Mouse (Mus musculus) embryonic facial prominence, embryonic 12.5 days (tissue): Measurements from ENCODE around the gene Rhot2. TPM values are rescaled to one million over a fixed set of nuclear protein-coding genes. Genes with fewer than 3 reads are reported as not detected.
"Not testable (repeated sequence)": the region's sequence is repeated elsewhere in the genome, so short reads cannot be mapped to it uniquely, and the experiment has no call there.

Experiments
- ATAC-seq: fragments of 200-750 bp; cut with Nextera tagmentation; 2 replicates; pipeline ENCODE4 v1.8.0; 2017; ENCODE audit not compliant: insufficient number of reproducible peaks, insufficient read depth, low FRiP score, low TSS enrichment
- H3K27ac ChIP-seq: fragments of 300-500 bp; sonication (generic); 2 replicates; pipeline ENCODE4 v1.5.1; 2016; ENCODE audit warnings: mild to moderate bottlenecking
- H3K27me3 ChIP-seq: fragments of 300-500 bp; sonication (generic); 2 replicates; pipeline ENCODE4 v1.6.1; 2016; ENCODE audit warnings: mild to moderate bottlenecking, moderate library complexity
- H3K36me3 ChIP-seq: fragments of 300-500 bp; sonication (generic); 2 replicates; pipeline ENCODE4 v1.6.1; 2016; ENCODE audit warnings: mild to moderate bottlenecking
- H3K4me1 ChIP-seq: fragments of 300-500 bp; sonication (generic); 2 replicates; pipeline ENCODE4 v1.6.1; 2016
- H3K4me2 ChIP-seq: fragments of 300-500 bp; sonication (generic); replicated peaks from 2 replicates; pipeline ENCODE4 v1.6.1; 2016; ENCODE audit warnings: mild to moderate bottlenecking, moderate library complexity
- H3K4me3 ChIP-seq: fragments of 300-500 bp; sonication (generic); 2 replicates; pipeline ENCODE4 v1.5.1; 2016; ENCODE audit warnings: mild to moderate bottlenecking
- H3K9ac ChIP-seq: fragments of 300-500 bp; sonication (generic); 2 replicates; pipeline ENCODE4 v1.6.1; 2016; ENCODE audit warnings: mild to moderate bottlenecking, moderate library complexity
- H3K9me3 ChIP-seq: fragments of 300-500 bp; sonication (generic); 2 replicates; pipeline ENCODE4 v1.6.1; 2016; ENCODE audit warnings: mild to moderate bottlenecking, moderate library complexity
- WGBS: fragments of 180-500 bp; shearing (Covaris S2); methylation state at CpG from one replicate; pipeline ENCODE4 v1.1.7; 2016; 5-methylcytosine and 5-hydroxymethylcytosine counted together
- polyA plus RNA-seq: library from polyadenylated mRNA; unstranded; fragments of >200 nt; fragmentation: Nextera tagmentation; extraction: Ambion mirVana; gene quantifications from 2 replicates; pipeline ENCODE4 v1.2.1, GENCODE M21; 2016

Gene Rhot2
- polyA plus RNA-seq, 1 experiment from 2014 or later, result 23.0 TPM

DNA sequence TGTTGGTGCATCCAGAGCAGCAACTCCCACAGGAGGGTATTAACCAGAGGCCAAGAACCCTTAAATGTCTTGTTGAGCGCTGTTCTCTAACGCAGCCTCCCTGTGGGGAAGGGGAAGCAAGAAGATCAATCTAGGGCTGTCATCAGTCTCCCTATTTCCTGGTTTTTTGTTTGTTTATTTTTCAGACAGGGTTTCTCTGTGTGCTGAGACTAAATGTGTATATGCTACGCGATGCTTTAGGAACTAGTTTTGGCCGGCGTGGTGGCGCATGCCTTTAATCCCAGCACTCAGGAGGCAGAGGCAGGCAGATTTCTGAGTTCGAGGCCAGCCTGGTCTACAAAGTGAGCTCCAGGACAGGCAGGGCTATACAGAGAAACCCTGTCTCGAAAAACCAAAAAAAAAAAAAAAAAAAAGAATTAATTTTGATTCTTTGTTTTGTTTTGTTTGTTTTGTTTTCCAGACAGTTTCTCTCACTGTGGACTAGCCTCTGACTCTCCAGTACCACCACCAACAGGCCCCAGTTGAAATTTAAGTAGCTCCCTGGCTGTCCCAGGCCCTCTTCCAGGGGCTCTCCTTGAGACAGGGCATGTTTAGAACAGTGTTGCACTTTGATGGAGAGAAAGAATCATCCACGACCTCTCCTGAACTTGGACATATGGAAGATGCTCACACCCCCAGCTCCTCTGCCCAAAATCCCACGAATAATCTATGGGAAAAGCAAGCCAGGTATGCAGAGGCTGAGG lies 28.9 kb upstream of the Rhot2 start:
- peaks cover 10% of the 10 kb centered on the region; the same call in 1 of the 2 replicates for H3K36me3 ChIP-seq
- ATAC-seq, result no peak
- H3K27ac ChIP-seq, result no peak overlapping the region
- no peak overlapping the region for H3K4me3 ChIP-seq
- peak overlapping the region; percentile 88 for H3K4me2 ChIP-seq
- H3K9ac ChIP-seq, result no peak overlapping the region
- H3K27me3 ChIP-seq, result no peaks in the 10 kb centered on the region
- peaks cover 21% of the 10 kb centered on the region for H3K4me1 ChIP-seq
- no peaks in the 10 kb centered on the region for H3K9me3 ChIP-seq
- WGBS, result 68% methylated on average over 11 of the region's 11 CpGs

DNA sequence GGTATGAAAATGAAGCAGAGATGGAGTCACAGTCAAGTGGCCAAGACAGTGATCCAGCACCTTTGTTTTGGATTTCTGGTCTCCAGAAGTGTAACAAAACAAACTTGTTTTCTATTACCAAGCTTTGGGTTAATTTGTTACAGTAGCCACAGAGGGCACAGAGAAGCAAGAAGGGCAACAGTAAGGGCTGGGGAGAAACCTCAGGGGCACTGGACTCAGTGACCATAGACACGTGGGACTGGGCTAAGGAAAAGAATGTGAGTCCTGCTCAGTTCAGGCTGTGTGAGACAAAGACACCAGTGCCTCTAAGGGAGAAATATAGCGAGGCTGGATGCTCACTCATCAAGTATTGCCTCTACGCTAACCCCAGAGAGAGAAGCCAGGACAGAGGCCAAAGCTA lies 28.0 kb upstream of the Rhot2 start:
- no peak overlapping the region for H3K4me2 ChIP-seq
- H3K9me3 ChIP-seq, result no peaks in the 10 kb centered on the region
- no peaks in the 10 kb centered on the region for H3K27me3 ChIP-seq
- no peak overlapping the region for H3K9ac ChIP-seq
- H3K27ac ChIP-seq, result no peak overlapping the region
- 82% methylated on average over 3 of the region's 3 CpGs for WGBS
- no peak overlapping the region for H3K4me3 ChIP-seq
- H3K4me1 ChIP-seq, result peaks cover 26% of the 10 kb centered on the region
- no peak for ATAC-seq
- peaks cover 1% of the 10 kb centered on the region; the same call in 1 of the 2 replicates for H3K36me3 ChIP-seq

DNA sequence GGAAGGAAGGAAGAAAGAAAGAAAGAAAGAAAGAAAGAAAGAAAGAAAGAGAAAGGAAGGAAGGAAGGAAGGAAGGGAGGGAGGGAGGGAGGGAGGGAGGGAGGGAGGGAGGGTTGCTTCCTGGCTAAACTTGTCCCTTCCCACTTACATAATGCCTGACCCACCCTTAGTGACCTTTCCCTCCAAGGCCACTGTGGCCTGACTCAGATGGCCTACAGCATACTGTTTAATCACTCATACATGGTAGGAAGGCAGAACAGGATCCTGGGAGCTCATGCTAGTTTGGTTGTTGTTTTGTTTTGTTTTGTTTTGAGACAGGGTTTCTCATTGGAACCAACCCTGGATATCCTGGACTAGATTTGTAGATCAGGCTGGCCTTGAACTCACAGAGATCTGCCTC lies 26.9 kb upstream of the Rhot2 start:
- H3K27me3 ChIP-seq, H3K9ac ChIP-seq, H3K27ac ChIP-seq, H3K36me3 ChIP-seq, H3K9me3 ChIP-seq, H3K4me2 ChIP-seq, H3K4me3 ChIP-seq, ATAC-seq: not testable (repeated sequence)
- H3K4me1 ChIP-seq, result peaks cover 25% of the 10 kb centered on the region

DNA sequence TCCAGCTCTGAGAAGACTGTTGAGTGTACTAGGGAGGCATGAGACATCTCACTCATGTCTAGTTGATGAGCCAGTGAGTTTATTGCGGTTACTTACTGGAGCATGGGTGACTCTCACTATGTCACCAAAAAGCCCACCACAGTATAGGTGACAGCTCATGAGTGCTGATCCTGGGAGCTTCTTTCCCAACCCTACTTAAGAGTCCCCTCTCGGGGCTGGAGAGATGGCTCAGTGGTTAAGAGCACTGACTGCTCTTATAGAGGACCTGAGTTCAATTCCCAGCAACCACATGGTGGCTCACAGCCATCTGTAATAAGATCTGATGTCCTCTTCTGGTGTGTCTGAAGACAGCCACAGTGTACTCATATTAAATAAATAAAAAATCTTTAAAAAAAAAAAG lies 25.3 kb upstream of the Rhot2 start:
- WGBS, result 89% methylated on average over 2 of the region's 2 CpGs
- Histone ChIP-seq H3K27me3 (no peaks in the 10 kb centered on the region), H3K9ac (no peak overlapping the region), H3K4me1 (peaks cover 17% of the 10 kb centered on the region), H3K36me3 (no peaks in the 10 kb centered on the region), H3K4me2 (no peak overlapping the region), H3K4me3 (no peak overlapping the region), H3K9me3 (no peaks in the 10 kb centered on the region), H3K27ac (no peak overlapping the region)
- no peak for ATAC-seq

DNA sequence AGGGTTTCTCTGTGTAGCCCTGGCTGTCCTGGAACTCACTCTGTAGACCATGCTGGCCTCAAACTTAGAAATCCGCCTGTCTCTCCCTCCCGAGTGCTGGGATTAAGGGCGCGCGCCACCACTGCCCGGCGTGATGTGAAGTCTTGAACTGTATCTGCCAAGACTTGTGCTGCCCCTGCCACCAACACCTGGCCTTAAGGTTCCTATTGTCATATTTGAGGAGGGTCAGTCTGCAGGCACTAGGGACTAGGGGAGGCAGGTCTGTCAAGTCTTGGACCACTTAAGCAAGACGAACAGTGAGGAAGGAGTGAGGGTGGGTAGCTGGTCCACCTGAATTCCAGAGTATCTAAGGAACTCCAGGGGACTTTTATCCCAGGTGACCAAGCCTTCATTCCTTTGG lies 24.8 kb upstream of the Rhot2 start:
- H3K4me1 ChIP-seq, result peaks cover 17% of the 10 kb centered on the region
- ATAC-seq, result no peak
- no peak overlapping the region for H3K4me2 ChIP-seq
- H3K9ac ChIP-seq, result no peak overlapping the region
- no peaks in the 10 kb centered on the region for H3K27me3 ChIP-seq
- H3K9me3 ChIP-seq, result no peaks in the 10 kb centered on the region
- 92% methylated on average over 8 of the region's 8 CpGs for WGBS
- H3K4me3 ChIP-seq, result no peak overlapping the region
- no peak overlapping the region for H3K27ac ChIP-seq
- H3K36me3 ChIP-seq, result no peaks in the 10 kb centered on the region

DNA sequence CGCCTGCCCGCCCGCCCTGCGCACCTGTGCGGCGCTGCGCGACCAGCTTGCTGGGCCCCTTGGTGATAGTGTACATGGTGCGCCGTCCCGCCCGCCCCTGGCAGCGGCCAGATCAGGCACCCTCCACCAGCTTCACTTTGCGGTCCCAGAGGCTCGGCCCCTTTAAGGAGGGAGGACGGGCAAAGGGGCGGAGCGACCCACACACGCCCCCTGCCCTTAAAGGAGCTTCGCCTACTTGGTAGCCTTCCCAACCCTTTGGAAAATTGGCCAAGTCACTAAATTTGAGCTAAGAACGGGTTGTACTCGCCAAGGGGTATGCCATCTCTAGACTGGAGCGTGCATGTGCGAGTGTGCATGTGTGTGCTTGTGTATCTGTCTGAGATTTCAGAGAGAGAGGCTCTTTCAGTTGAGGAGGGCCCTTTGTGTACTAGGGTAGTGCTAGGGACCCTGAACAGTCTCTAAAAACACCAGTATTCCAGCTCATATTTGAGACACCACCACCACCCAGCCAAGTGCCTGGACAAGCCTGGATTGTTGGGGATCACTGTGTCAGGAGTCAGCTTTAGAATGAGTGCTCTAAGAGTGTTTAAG lies 24.0 kb upstream of the Rhot2 start, which contains the start of gene Mcrip2:
Gene Mcrip2, minus strand, starts transcription at position 164 of the 591 bp plus-strand sequence.
- Histone ChIP-seq H3K4me3 (peak within 1 kb of the TSS; percentile 67), H3K27me3 (no peaks in the 10 kb centered on the region), H3K27ac (peak within 1 kb of the TSS; percentile 33; the same call in 1 of the 2 replicates), H3K36me3 (no peaks in the 10 kb centered on the region), H3K4me1 (peaks cover 14% of the 10 kb centered on the region), H3K9me3 (no peaks in the 10 kb centered on the region), H3K9ac (peak within 1 kb of the TSS; percentile 38), H3K4me2 (peak within 1 kb of the TSS; percentile 87)
- WGBS, result under 1% methylated on average over 24 of the region's 24 CpGs
- peak; percentile 84 for ATAC-seq

DNA sequence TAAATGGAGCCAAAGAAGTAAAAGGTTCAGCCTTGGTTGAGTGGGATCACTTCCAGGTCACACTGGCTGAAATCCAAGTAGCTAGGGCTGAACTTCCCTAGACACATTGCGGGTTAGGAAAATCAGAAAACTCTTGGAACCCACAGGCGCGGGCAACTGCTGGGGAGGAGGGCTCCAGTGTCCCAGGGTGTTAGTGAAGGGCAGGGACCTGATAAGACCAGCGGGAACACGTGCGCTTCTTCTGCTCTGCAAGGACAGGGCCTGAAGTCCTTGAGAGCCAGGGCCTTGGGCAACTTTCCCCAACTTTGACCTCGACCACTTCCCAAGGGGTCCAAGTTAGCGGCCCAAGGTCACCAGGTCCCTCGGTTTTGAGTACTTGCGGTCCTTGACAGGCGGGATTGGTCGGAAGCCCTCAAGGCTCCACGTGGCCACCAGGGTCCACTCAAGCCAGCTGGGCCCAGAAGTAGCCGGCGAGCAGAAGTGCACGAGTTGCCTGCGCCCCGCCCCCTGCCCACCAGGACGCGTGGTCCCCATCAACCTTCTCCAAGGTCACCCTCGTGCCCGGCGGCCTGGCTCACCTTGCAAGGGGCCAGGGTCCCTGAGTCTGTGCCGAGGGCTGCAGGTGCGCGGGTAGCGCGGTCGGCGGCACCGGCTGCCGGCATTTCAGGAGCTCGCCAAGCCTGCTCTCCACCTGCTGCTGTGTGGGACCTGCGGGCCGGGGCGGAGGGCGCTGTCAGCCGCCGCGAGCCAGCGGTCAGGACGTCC lies 23.4 kb upstream of the Rhot2 start:
- Histone ChIP-seq H3K9ac (peak overlapping the region; percentile 38), H3K36me3 (no peaks in the 10 kb centered on the region), H3K4me3 (peak overlapping the region; percentile 67), H3K4me2 (peak overlapping the region; percentile 87), H3K9me3 (no peaks in the 10 kb centered on the region), H3K4me1 (peaks cover 14% of the 10 kb centered on the region), H3K27ac (peak overlapping the region; percentile 33; the same call in 1 of the 2 replicates), H3K27me3 (no peaks in the 10 kb centered on the region)
- WGBS, result 1% methylated on average over 42 of the region's 42 CpGs
- peak; percentile 23 for ATAC-seq

DNA sequence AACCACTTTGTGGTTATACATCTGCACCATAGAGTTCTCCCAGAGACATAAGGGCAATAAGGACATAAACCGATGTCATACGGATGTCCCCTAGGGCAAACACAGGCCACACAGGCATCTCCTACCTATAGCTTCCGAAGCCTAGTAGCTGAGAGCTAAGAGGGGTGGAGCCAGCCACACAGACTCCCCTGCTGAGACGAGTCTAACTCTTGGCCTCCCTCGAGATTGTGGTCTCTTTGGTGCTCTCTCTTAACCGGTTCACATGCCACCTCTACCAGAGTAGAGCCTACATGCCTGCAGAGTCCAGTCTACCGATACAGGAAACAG lies 22.8 kb upstream of the Rhot2 start:
- no peak overlapping the region for H3K27ac ChIP-seq
- no peaks in the 10 kb centered on the region for H3K27me3 ChIP-seq
- no peaks in the 10 kb centered on the region for H3K36me3 ChIP-seq
- H3K4me2 ChIP-seq, result peak overlapping the region; percentile 87
- peak overlapping the region; percentile 67 for H3K4me3 ChIP-seq
- 13% methylated on average over 7 of the region's 7 CpGs for WGBS
- H3K9ac ChIP-seq, result no peak overlapping the region
- H3K4me1 ChIP-seq, result peaks cover 14% of the 10 kb centered on the region
- no peaks in the 10 kb centered on the region for H3K9me3 ChIP-seq
- no peak for ATAC-seq

DNA sequence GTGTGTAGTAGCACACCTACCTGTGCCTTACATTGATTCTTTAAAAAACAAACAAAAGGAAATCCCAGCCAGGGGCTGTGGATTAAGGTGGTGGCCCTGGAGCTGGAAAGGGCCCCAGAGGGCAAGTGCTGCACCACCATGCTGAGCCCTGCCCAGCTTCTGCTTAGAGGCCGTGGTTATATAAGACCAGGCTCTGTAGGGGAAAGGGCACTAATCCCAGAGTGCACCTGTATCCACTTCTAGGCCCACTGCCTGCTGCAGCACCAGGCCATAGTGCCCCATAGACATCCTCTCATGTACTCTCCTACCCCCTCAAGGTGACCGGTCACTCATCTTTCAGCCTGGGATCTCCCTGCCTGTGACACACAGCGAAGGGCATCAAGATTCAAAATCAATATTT lies 21.5 kb upstream of the Rhot2 start:
- H3K4me2 ChIP-seq, result no peak overlapping the region

DNA sequence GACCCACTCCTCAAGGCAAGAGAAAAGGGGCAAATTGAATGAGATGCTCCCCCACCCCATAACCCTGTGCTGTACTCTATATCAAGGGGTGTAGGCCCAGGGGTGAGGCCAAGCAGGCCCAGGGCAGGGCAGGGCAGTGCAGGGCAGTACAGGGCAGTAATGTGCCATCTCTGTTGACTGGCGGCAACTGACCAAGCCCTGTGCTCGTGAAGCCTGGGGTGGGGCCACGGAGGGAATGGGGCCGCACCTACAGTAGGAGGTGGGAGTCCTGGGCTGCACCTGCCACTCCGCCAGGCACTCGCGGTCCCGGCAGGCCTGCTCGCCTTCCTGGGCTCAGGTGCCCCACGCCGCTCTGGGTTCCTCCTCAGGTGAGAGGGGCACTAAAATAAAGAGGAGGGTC lies 20.6 kb upstream of the Rhot2 start:
- H3K4me3 ChIP-seq, result no peak overlapping the region
- WGBS, result 90% methylated on average over 11 of the region's 11 CpGs
- H3K9ac ChIP-seq, result no peak overlapping the region

More for the DNA sequence above, 21.5 kb upstream of the Rhot2 start:
- ATAC-seq, result no peak
- no peak overlapping the region for H3K4me3 ChIP-seq
- H3K27me3 ChIP-seq, result no peaks in the 10 kb centered on the region
- H3K9ac ChIP-seq, result no peak overlapping the region
- no peaks in the 10 kb centered on the region for H3K36me3 ChIP-seq
- H3K9me3 ChIP-seq, result no peaks in the 10 kb centered on the region
- H3K27ac ChIP-seq, result no peak overlapping the region
- 90% methylated on average over 3 of the region's 3 CpGs for WGBS
- peaks cover 21% of the 10 kb centered on the region for H3K4me1 ChIP-seq

DNA sequence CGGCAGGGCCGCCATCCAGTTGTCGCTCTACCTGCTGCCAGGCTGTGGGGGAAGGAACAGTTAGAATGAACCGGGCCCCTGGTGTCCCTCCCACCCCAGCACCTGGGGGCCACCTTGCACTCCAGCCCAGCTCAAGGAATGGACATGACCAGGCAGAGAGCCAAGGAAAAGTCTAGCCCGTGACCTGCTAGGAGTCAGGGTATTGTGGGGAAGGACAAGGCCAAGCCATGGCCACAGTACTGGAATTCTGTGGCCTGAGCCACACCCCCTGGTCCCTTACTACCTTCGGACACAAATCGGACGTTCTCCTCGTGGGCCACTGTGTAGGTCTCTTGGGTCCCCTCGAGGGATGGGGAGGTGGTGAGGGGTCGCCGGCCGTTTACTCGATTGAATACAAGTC lies 19.7 kb upstream of the Rhot2 start:
- Histone ChIP-seq H3K4me2 (no peak overlapping the region), H3K27ac (no peak overlapping the region), H3K4me1 (peaks cover 31% of the 10 kb centered on the region), H3K27me3 (no peaks in the 10 kb centered on the region), H3K36me3 (no peaks in the 10 kb centered on the region), H3K4me3 (no peak overlapping the region), H3K9me3 (no peaks in the 10 kb centered on the region), H3K9ac (no peak overlapping the region)
- WGBS, result 88% methylated on average over 14 of the region's 14 CpGs
- ATAC-seq, result no peak

More for the DNA sequence above, 20.6 kb upstream of the Rhot2 start:
- Histone ChIP-seq H3K4me2 (no peak overlapping the region), H3K9me3 (no peaks in the 10 kb centered on the region), H3K36me3 (no peaks in the 10 kb centered on the region), H3K27me3 (no peaks in the 10 kb centered on the region), H3K4me1 (peaks cover 28% of the 10 kb centered on the region), H3K27ac (no peak overlapping the region)
- ATAC-seq, result no peak

DNA sequence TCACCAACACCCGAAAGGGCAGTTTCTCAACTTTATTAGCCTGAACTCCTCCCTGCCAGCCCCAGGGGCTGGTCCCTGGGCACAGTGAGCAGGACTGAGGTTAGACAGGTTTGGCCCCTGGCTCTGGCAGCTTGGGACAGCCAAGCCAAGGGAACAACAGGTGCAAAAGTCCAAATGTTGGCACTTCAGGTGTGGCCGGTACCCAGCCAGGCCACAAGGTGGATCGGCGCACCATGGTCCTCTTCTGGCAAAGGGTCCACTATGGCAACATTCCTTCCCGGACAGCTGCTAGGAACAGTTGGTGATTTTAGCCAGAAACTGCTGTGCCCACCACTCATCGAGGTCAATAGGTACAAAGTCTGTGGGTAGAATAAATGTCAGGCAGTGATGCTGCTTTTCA lies 19.0 kb upstream of the Rhot2 start:
- Histone ChIP-seq H3K36me3 (no peaks in the 10 kb centered on the region), H3K4me3 (no peak overlapping the region), H3K9ac (no peak overlapping the region), H3K27ac (no peak overlapping the region), H3K9me3 (no peaks in the 10 kb centered on the region), H3K4me2 (no peak overlapping the region), H3K4me1 (peaks cover 27% of the 10 kb centered on the region), H3K27me3 (no peaks in the 10 kb centered on the region)
- WGBS, result 90% methylated on average over 6 of the region's 6 CpGs
- ATAC-seq, result no peak
